Mouse (Mus musculus): ENCODE results near the gene Hoxd10. TPM values are rescaled to one million over a fixed set of nuclear protein-coding genes. Genes with fewer than 3 reads are reported as not detected.

Hoxd10 gene
- polyA plus RNA-seq (2014; fragmentation: Nextera tagmentation; extraction: Ambion mirVana), result 0.13 TPM in 1 of 2 replicates, not detected in the other

GRCm38 (mm10) chr2:74691022-74691951 lies at the start of gene Hoxd10:
Gene Hoxd10, plus strand, starts transcription at chr2:74691924.
- no peak within 1 kb of the TSS for H3K4me3 ChIP-seq (ENCODE audit: low read depth, low read length)
- no peak within 1 kb of the TSS for H3K27ac ChIP-seq (ENCODE audit: low read depth, low read length)

GRCm38 (mm10) chr2:74642431-74642830 lies 49.3 kb upstream of the Hoxd10 start:
- no peaks in the 10 kb centered on the region for H3K36me3 ChIP-seq (ENCODE audit: control insufficient read depth, insufficient read depth, low read length)
- H3K4me1 ChIP-seq (replicated peaks; ENCODE audit: control insufficient read depth, insufficient read depth, low read length), result no peaks in the 10 kb centered on the region
- H3K27me3 ChIP-seq (ENCODE audit: control insufficient read depth, insufficient read depth, low read length), result peaks cover 34% of the 10 kb centered on the region
- 72% methylated on average over 5 of the region's 5 CpGs for WGBS
- no peak overlapping the region for H3K27ac ChIP-seq (ENCODE audit: low read depth, low read length)
- no peak for ATAC-seq (ENCODE audit: low FRiP score)
- H3K9me3 ChIP-seq (ENCODE audit: control insufficient read depth, low read length), result no peaks in the 10 kb centered on the region
- no peak overlapping the region for H3K9ac ChIP-seq (ENCODE audit: low read depth, low read length)
- H3K4me3 ChIP-seq (ENCODE audit: low read depth, low read length), result no peak overlapping the region
- no peak overlapping the region for H3K4me2 ChIP-seq (replicated peaks; ENCODE audit: low read depth, low read length)
- DNase-seq (ENCODE audit: low spot score), result no peak

More at GRCm38 (mm10) chr2:74691022-74691951, at the start of gene Hoxd10:
- H3K4me2 ChIP-seq (replicated peaks; ENCODE audit: low read depth, low read length), result no peak within 1 kb of the TSS
- H3K4me1 ChIP-seq (replicated peaks; ENCODE audit: control insufficient read depth, insufficient read depth, low read length), result 0 out of 2 replicates have a peak, but pooled peaks cover 4% of the 10 kb centered on the region
- 1% methylated on average over 56 of the region's 56 CpGs for WGBS
- H3K36me3 ChIP-seq (ENCODE audit: control insufficient read depth, insufficient read depth, low read length), result no peaks in the 10 kb centered on the region
- H3K27me3 ChIP-seq (ENCODE audit: control insufficient read depth, insufficient read depth, low read length), result peaks cover 91% of the 10 kb centered on the region
- H3K9me3 ChIP-seq (ENCODE audit: control insufficient read depth, low read length), result no peaks in the 10 kb centered on the region
- ATAC-seq (ENCODE audit: low FRiP score) (peak; percentile 81), DNase-seq (ENCODE audit: low spot score) (peak; percentile 80)
- H3K9ac ChIP-seq (ENCODE audit: low read depth, low read length), result no peak within 1 kb of the TSS

- Histone ChIP-seq H3K4me1 (replicated peaks; ENCODE audit: control insufficient read depth, insufficient read depth, low read length) (no peaks in the 10 kb centered on the region), H3K4me3 (ENCODE audit: low read depth, low read length) (no peak overlapping the region), H3K36me3 (ENCODE audit: control insufficient read depth, insufficient read depth, low read length) (no peaks in the 10 kb centered on the region), H3K9me3 (ENCODE audit: control insufficient read depth, low read length) (no peaks in the 10 kb centered on the region), H3K4me2 (replicated peaks; ENCODE audit: low read depth, low read length) (no peak overlapping the region), H3K9ac (ENCODE audit: low read depth, low read length) (no peak overlapping the region), H3K27me3 (ENCODE audit: control insufficient read depth, insufficient read depth, low read length) (peaks cover 65% of the 10 kb centered on the region), H3K27ac (ENCODE audit: low read depth, low read length) (no peak overlapping the region)
- DNase-seq (ENCODE audit: low spot score) (no peak), ATAC-seq (ENCODE audit: low FRiP score) (no peak)
- WGBS, result 77% methylated on average over 3 of the region's 3 CpGs
These were observed 46.1 kb upstream of the Hoxd10 start for GRCm38 (mm10) chr2:74645631-74646030.

GRCm38 (mm10) chr2:74647082-74647864 lies 44.5 kb upstream of the Hoxd10 start:
- ATAC-seq (ENCODE audit: low FRiP score), result no peak
- no peaks in the 10 kb centered on the region for H3K36me3 ChIP-seq (ENCODE audit: control insufficient read depth, insufficient read depth, low read length)
- no peaks in the 10 kb centered on the region for H3K4me1 ChIP-seq (replicated peaks; ENCODE audit: control insufficient read depth, insufficient read depth, low read length)
- H3K27ac ChIP-seq (ENCODE audit: low read depth, low read length), result no peak overlapping the region
- H3K9ac ChIP-seq (ENCODE audit: low read depth, low read length), result no peak overlapping the region
- H3K4me2 ChIP-seq (replicated peaks; ENCODE audit: low read depth, low read length), result no peak overlapping the region
- H3K4me3 ChIP-seq (ENCODE audit: low read depth, low read length), result no peak overlapping the region
- WGBS, result 14% methylated on average over 7 of the region's 7 CpGs
- DNase-seq (ENCODE audit: low spot score), result peak; percentile 24
- H3K9me3 ChIP-seq (ENCODE audit: control insufficient read depth, low read length), result no peaks in the 10 kb centered on the region
- peaks cover 79% of the 10 kb centered on the region for H3K27me3 ChIP-seq (ENCODE audit: control insufficient read depth, insufficient read depth, low read length)

- DNase-seq (ENCODE audit: low spot score), result no peak
- Histone ChIP-seq H3K27ac (ENCODE audit: low read depth, low read length) (no peak overlapping the region), H3K4me2 (replicated peaks; ENCODE audit: low read depth, low read length) (no peak overlapping the region), H3K4me3 (ENCODE audit: low read depth, low read length) (no peak overlapping the region), H3K4me1 (replicated peaks; ENCODE audit: control insufficient read depth, insufficient read depth, low read length) (peaks cover 5% of the 10 kb centered on the region; the same call in 1 of the 2 replicates), H3K36me3 (ENCODE audit: control insufficient read depth, insufficient read depth, low read length) (no peaks in the 10 kb centered on the region), H3K9ac (ENCODE audit: low read depth, low read length) (no peak overlapping the region), H3K9me3 (ENCODE audit: control insufficient read depth, low read length) (no peaks in the 10 kb centered on the region), H3K27me3 (ENCODE audit: control insufficient read depth, insufficient read depth, low read length) (peaks cover 84% of the 10 kb centered on the region)
- 43% methylated on average over 2 of the region's 2 CpGs for WGBS
- ATAC-seq (ENCODE audit: low FRiP score), result no peak
These were observed 38.8 kb upstream of the Hoxd10 start for GRCm38 (mm10) chr2:74652996-74653340.

- Histone ChIP-seq H3K27me3 (ENCODE audit: control insufficient read depth, insufficient read depth, low read length) (peaks cover 83% of the 10 kb centered on the region), H3K4me3 (ENCODE audit: low read depth, low read length) (no peak overlapping the region), H3K27ac (ENCODE audit: low read depth, low read length) (no peak overlapping the region), H3K9me3 (ENCODE audit: control insufficient read depth, low read length) (no peaks in the 10 kb centered on the region), H3K36me3 (ENCODE audit: control insufficient read depth, insufficient read depth, low read length) (no peaks in the 10 kb centered on the region), H3K9ac (ENCODE audit: low read depth, low read length) (no peak overlapping the region), H3K4me2 (replicated peaks; ENCODE audit: low read depth, low read length) (no peak overlapping the region), H3K4me1 (replicated peaks; ENCODE audit: control insufficient read depth, insufficient read depth, low read length) (peaks cover 5% of the 10 kb centered on the region; the same call in 1 of the 2 replicates)
- 11% methylated on average over 17 of the region's 17 CpGs for WGBS
- ATAC-seq (ENCODE audit: low FRiP score), result no peak
- DNase-seq (ENCODE audit: low spot score), result peak; percentile 56
These were observed 37.8 kb upstream of the Hoxd10 start for GRCm38 (mm10) chr2:74653781-74654535.

GRCm38 (mm10) chr2:74654743-74655419 lies 36.8 kb upstream of the Hoxd10 start:
- ATAC-seq (ENCODE audit: low FRiP score) (peak; percentile 43; the same call in 1 of the 2 replicates), DNase-seq (ENCODE audit: low spot score) (peak; percentile 58)
- H3K4me1 ChIP-seq (replicated peaks; ENCODE audit: control insufficient read depth, insufficient read depth, low read length), result peaks cover 5% of the 10 kb centered on the region; the same call in 1 of the 2 replicates
- no peak overlapping the region for H3K9ac ChIP-seq (ENCODE audit: low read depth, low read length)
- no peak overlapping the region for H3K27ac ChIP-seq (ENCODE audit: low read depth, low read length)
- H3K4me3 ChIP-seq (ENCODE audit: low read depth, low read length), result peak overlapping the region; percentile 35; the same call in 1 of the 2 replicates
- no peak overlapping the region; the same call in 1 of the 2 replicates for H3K4me2 ChIP-seq (replicated peaks; ENCODE audit: low read depth, low read length)
- peaks cover 83% of the 10 kb centered on the region for H3K27me3 ChIP-seq (ENCODE audit: control insufficient read depth, insufficient read depth, low read length)
- WGBS, result 5% methylated on average over 20 of the region's 20 CpGs
- no peaks in the 10 kb centered on the region for H3K36me3 ChIP-seq (ENCODE audit: control insufficient read depth, insufficient read depth, low read length)
- H3K9me3 ChIP-seq (ENCODE audit: control insufficient read depth, low read length), result no peaks in the 10 kb centered on the region

GRCm38 (mm10) chr2:74655420-74655781 lies 36.3 kb upstream of the Hoxd10 start:
- Histone ChIP-seq H3K4me2 (replicated peaks; ENCODE audit: low read depth, low read length) (peak overlapping the region; percentile 42), H3K4me1 (replicated peaks; ENCODE audit: control insufficient read depth, insufficient read depth, low read length) (peaks cover 5% of the 10 kb centered on the region; the same call in 1 of the 2 replicates), H3K36me3 (ENCODE audit: control insufficient read depth, insufficient read depth, low read length) (no peaks in the 10 kb centered on the region), H3K27me3 (ENCODE audit: control insufficient read depth, insufficient read depth, low read length) (peaks cover 83% of the 10 kb centered on the region), H3K9me3 (ENCODE audit: control insufficient read depth, low read length) (no peaks in the 10 kb centered on the region), H3K4me3 (ENCODE audit: low read depth, low read length) (peak overlapping the region; percentile 35), H3K27ac (ENCODE audit: low read depth, low read length) (peak overlapping the region; percentile 42; the same call in 1 of the 2 replicates), H3K9ac (ENCODE audit: low read depth, low read length) (no peak overlapping the region; the same call in 1 of the 2 replicates)
- 2% methylated on average over 26 of the region's 47 CpGs for WGBS
- no peak for ATAC-seq (ENCODE audit: low FRiP score)
- peak; percentile 62 for DNase-seq (ENCODE audit: low spot score)

Measured in hindbrain, embryonic 11.5 days (tissue).